Mouse (Mus musculus) right cerebral cortex, adult 18-20 months (tissue): ENCODE measurements around the gene Mfsd2b.

ENCODE experiments used
- DNase-seq: peaks from one replicate; pipeline ENCODE4 v3.0.0; 2022; ENCODE audit warnings: mixed read lengths

Mfsd2b gene

GRCm38 (mm10) chr12:4872983-4873477 is 1.1 kb downstream of the Mfsd2b start:
- no peak for DNase-seq

DNA sequence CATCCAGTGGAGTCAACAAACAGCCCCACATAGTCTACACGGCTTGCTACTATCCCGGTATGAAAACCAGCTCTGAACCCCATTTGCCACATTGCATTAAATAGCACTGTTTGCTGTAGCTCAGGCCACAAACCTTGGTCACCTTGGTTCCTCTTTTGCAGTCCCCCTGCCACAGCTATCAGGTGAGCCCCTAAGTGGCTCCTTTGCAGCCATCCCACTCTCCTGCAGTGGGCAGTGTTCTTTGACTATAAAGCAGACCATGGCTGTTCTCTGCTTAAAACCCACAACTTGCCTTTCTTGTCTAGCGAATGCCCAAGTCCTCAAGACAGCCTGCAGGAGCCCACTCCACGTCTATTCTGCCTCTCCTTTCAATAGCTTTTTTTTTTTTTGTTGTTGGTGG is 1.9 kb downstream of the Mfsd2b start:
- no peak for DNase-seq

DNA sequence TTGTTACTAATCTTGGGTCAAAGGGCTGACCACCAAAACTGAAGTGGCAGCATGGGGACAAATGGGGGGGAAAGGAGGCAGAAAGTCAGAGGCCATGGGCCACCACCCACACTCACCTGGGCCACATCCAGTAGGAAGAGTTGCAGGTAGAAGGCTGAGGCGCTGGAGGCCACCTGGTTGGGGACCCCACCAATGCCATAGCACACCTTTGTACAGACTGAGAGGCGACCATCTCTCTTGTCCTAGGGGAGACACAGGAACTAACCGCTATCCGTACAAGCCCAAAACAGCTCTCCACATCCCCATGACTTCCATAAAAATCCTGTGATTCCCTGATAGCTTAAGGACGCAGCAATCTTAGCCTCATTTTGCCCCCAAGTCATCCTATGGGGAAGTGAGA is 2.9 kb downstream of the Mfsd2b start:
- no peak for DNase-seq

DNA sequence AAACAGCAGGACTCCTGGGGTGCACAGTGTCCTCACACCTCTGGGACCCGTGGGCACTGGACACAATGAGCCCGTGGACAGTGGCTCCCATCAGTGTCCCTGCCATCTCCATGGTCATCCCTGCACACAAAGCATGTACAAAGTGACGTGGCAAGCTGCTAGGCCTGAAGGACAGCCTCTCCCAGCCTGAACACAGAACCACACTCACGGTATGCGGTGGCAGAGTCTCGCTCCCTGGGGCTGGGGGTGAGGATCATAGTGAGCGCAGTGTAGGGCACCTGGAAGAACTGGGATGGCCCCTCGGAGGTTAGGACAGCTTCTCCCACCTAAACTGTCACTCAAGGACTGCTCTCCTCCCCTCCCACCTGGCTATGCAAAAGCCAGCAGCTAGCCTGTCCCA is 5.2 kb downstream of the Mfsd2b start:
- no peak for DNase-seq

GRCm38 (mm10) chr12:4864338-4864690 is 9.8 kb downstream of the Mfsd2b start:
- DNase-seq, result peak; percentile 69

- no peak for DNase-seq
These were observed 10.4 kb downstream of the Mfsd2b start for GRCm38 (mm10) chr12:4863654-4864337.

GRCm38 (mm10) chr12:4862672-4863071 is 11.5 kb downstream of the Mfsd2b start:
- DNase-seq, result no peak

DNA sequence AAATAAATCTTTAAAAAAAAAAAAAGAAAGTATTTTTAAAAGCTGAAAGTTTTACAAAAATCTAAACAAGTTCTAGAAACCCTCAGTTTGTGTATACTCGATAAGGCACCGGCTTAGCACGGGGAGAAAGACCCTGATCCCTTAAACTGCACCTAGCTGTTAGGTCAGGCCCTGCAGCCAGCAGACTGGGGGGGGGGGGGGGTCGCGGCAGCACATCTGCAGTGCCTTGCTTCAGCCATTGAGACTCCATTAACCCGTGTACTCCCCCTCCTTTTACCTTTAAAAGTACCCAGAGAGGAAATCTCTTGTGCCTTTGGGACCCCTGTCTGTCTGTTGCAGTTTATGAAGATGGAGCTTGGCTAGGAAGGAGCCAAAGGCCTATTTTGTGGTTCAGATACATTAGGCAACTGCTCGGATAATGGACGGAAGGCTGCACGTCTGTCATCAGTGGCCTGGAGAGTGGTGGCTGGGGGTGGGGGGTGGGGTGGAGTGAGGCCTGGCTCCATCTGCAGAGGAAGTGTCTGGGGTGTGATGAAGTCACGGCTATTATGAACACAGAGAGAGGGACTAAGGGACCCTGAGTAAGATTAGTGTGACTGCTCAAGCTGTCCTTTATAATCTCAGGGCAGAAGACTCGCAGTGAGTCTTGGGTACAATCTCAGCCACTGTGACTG is 14.8 kb downstream of the Mfsd2b start:
- no peak for DNase-seq

- DNase-seq, result no peak
These were observed 17.3 kb downstream of the Mfsd2b start for GRCm38 (mm10) chr12:4856834-4857233.

GRCm38 (mm10) chr12:4856160-4856559 is 18.0 kb downstream of the Mfsd2b start:
- no peak for DNase-seq

DNA sequence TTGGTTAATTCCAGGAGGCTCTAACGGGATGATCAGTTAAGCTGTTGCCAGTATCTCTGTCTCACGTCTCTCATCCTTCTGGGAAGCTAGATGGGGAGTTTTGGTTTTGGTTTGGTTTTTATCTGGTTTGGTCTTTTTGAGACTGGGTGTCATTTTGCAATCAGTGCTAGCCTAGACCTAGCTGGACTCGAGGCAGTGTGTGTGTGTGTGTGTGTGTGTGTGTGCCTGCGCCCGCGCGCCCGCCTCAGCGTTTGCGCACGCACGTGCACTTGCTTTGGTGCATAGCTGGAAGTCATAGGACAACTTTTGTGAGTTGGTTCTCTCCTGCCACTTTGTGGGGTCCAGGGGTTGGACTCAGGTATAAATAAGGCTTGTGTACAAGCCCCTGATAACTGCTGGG is 30.4 kb downstream of the Mfsd2b start:
- DNase-seq, result no peak

- DNase-seq, result peak; percentile 95
These were observed 31.1 kb downstream of the Mfsd2b start, which contains the start of gene Wdcp for GRCm38 (mm10) chr12:4842890-4843597. Gene Wdcp, plus strand, starts transcription at chr12:4843303.

- no peak for DNase-seq
These were observed 31.7 kb downstream of the Mfsd2b start for GRCm38 (mm10) chr12:4842456-4842855.

GRCm38 (mm10) chr12:4841392-4841887 is 32.7 kb downstream of the Mfsd2b start, which contains the start of gene Fkbp1b:
Gene Fkbp1b, minus strand, starts transcription at chr12:4841591.
- peak; percentile 56 for DNase-seq

DNA sequence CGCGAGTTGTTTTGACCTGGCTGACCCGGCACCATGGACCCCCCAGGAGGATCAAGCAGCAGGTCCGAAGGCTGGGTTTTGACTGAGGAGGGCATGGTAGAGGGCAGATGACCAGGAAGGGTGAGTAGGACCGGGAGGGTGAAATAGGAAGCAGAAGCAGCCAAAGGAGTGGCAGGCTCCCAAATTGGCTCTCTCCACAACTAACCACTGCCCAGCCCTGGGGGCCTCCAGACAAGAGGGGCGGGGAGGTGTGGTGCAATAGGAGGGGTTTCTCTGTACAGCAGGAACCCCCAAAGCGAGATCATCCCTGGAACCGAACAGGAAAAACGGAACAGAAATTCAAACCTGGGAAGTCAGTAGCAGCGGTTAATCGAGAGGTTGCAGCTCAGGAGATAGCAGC is 33.4 kb downstream of the Mfsd2b start:
- no peak for DNase-seq

DNA sequence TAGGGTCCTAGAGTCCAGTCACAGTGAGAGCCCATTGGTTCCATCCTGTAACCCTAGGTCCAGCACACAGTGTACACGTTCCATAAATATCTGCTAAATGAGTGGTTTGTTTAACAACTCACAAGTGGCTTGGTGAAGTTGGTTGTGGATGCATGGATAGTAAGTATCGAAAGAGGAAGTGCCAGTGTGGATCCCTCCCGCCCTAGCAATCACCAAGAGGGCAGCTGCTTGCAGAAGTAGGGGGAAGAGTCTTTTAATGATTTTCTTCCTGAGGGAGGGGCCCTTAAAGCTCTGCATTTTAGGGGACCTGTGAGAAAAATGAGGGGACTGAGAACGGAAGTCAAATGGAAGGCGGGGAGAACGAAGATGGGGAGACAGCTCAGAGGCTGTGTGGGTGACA is 34.1 kb downstream of the Mfsd2b start:
- no peak for DNase-seq

DNA sequence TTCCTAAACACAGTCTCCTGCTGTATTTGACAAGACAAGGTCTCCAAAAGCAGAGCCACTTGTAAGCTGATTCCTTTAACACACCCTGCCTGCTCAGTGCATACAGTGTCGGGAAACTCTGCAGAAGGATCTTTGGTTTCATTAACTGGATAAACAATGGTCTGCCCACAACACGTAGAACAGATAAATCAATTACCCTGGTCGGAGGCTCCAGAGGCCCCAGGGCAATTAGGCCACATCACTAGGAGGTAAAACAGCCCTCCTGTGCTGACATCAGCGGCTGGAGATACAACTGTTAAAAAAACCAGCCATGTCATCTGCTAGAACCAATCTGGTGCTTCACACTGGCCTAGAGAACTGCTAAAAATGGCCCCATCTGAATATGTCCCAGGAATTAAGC is 37.2 kb downstream of the Mfsd2b start:
- no peak for DNase-seq

- DNase-seq, result no peak
These were observed 46.9 kb downstream of the Mfsd2b start for GRCm38 (mm10) chr12:4827256-4827655.

DNA sequence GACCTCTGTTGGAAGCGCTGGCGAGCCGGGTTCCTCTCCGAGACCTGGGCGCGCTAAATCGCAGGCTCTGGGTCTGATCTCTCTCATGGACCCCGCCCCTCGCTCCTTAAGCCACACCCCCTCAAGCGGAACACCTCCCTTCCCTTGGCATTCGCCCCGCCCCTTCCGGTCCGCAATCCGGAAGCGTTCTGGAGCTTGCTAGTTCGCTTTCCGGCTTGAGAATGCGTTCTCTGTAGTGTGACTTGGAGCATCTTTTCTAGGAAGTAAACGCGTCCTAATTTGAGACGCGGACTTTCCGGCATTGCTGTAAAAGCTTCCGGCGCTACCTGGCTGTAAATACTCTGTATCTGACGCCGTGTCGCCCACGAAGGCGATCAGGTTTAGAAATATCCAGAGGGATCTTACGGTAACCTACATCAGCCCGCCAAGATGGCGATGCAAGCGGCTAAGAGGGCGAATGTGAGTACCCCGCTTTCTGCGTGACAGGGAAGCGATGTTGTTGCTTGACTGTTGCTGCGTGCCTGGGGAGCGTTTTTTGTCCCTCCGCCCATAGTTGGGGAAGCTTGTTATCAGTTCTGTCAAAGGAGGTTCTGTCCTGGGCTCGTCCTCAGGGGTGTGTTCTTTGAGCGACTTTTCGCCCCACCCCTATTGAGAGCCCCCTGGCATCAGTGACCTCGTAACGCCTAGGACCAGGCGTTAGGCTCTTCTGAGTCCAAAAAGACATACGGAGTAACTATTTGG is 56.6 kb downstream of the Mfsd2b start, which contains the start of gene Sf3b6:
Gene Sf3b6, plus strand, starts transcription at position 184 of the 741 bp plus-strand sequence.
- peak; percentile 97 for DNase-seq

DNA sequence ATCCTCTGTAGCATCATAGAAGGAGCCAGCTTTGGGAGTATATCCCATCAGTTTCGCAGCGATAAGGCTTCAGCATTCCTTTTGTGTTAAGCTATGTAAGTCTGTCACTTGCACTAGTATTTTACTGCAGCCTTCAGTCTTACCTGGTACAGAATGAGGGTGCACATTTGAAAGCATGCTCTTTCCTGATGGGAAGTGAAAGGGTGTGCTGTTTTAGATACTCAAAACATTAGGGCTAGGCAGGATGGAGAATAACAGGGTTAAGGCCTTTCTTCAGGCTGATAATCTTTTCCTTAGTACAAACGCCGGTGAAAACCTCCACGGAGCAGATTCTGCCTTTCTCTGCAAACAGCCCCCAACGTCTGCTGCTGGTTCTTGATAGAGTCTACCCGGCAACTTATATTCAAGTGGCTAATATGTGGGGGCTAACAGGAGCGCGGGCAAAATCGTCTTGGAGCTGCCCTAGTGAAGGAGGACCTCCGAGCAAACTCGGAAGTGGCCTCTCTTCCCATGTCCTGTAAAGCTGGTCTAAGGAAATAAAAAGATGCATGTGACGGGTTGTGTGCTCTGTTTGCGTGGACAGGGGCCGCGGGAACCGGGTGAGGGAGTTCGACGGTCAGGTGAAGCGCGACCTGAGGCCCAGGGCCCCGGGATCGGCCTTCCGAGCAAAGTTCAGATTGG is 57.3 kb downstream of the Mfsd2b start:
- no peak for DNase-seq

- DNase-seq, result no peak
These were observed 60.5 kb downstream of the Mfsd2b start for GRCm38 (mm10) chr12:4813636-4814035.
